Mouse (Mus musculus) heart, adult 2 months (tissue): ENCODE results near the gene Dab1.

Source experiments
- CTCF ChIP-seq: fragments of 200-600 bp; IDR thresholded peaks from 2 replicates; pipeline ENCODE4 v1.8.1; 2022; ENCODE audit warnings: antibody characterized with exemption, mild to moderate bottlenecking, moderate library complexity
- EP300 ChIP-seq: fragments of 200-500 bp; IDR thresholded peaks from 2 replicates; pipeline ENCODE4 v1.6.1; 2011; ENCODE audit warnings: low read depth, low read length, control low read depth; ENCODE audit not compliant: insufficient read depth

DNA sequence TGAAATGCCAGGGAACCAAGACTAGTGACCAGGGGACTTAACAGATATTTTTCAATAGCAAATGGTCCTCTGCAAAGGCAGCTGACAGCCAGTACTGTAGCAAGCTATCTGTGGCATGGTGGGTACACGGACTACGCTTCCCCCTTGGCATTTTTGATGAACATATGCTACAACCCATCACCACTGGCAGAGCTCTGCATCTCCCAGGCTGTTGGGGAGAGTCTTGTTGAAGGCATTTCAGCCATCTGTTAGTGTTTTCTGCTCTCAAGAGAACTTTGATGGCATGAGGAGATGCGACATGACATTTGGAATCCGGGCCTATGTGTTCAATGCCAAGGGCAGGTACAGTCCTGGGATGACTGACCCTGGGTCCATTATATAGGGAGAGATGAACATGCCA is 443.2 kb downstream of the Dab1 start:
- TF ChIP-seq EP300 (no peak), CTCF (no peak)
